Mouse (Mus musculus): ENCODE measurements around the gene Aurkb. TPM values are rescaled to one million over a fixed set of nuclear protein-coding genes. Genes with fewer than 3 reads are reported as not detected.
"Not testable (repeated sequence)": the region's sequence is repeated elsewhere in the genome, so short reads cannot be mapped to it uniquely, and the experiment has no call there.

The Aurkb gene
- polyA plus RNA-seq (2012; rRNA removed) (124 and 144 TPM in 2 replicates), polyA plus RNA-seq (2014; fragmentation: Nextera tagmentation; extraction: Ambion mirVana) (109 and 116 TPM in 2 replicates)

GRCm38 (mm10) chr11:69045531-69046394 lies at the start of gene Aurkb:
TSS of gene Aurkb (plus strand) at chr11:69045647.
- WGBS, result 1% methylated on average over 51 of the region's 54 CpGs
- no peak for TF ChIP-seq POLR2A (IDR thresholded peaks at IDR 0.05; ENCODE audit: borderline replicate concordance, extremely low read depth, insufficient read depth, insufficient read length)
- peak; percentile 58 for ATAC-seq (ENCODE audit: low FRiP score, low read depth)

GRCm38 (mm10) chr11:68997080-68997479 lies 48.4 kb upstream of the Aurkb start:
- no peaks in the 10 kb centered on the region for H3K9me3 ChIP-seq (ENCODE audit: control insufficient read depth, low read length)
- H3K4me3 ChIP-seq (replicated peaks; ENCODE audit: low read length), result no peak overlapping the region
- DNase-seq (ENCODE audit: low spot score) (no peak), ATAC-seq (ENCODE audit: low FRiP score, low read depth) (no peak)
- H3K27ac ChIP-seq (replicated peaks; ENCODE audit: low read depth, low read length), result no peak overlapping the region
- peaks cover 94% of the 10 kb centered on the region for H3K36me3 ChIP-seq (ENCODE audit: control insufficient read depth, insufficient read depth, low read length)
- H3K9ac ChIP-seq (ENCODE audit: low read depth, low read length, severe bottlenecking), result no peak overlapping the region
- WGBS, result 95% methylated on average over 4 of the region's 4 CpGs
- no peak overlapping the region for H3K4me2 ChIP-seq (replicated peaks; ENCODE audit: low read depth, low read length, severe bottlenecking)
- TF ChIP-seq POLR2A (IDR thresholded peaks at IDR 0.05; ENCODE audit: borderline replicate concordance, extremely low read depth, insufficient read depth, insufficient read length), result no peak
- no peaks in the 10 kb centered on the region for H3K4me1 ChIP-seq (ENCODE audit: control insufficient read depth, insufficient read depth, low read length)
- no peaks in the 10 kb centered on the region for H3K27me3 ChIP-seq (ENCODE audit: control insufficient read depth, insufficient read depth, low read length)

More at GRCm38 (mm10) chr11:69045531-69046394, at the start of gene Aurkb:
- Histone ChIP-seq H3K4me2 (replicated peaks; ENCODE audit: low read depth, low read length, severe bottlenecking) (peak within 1 kb of the TSS; percentile 81), H3K9me3 (ENCODE audit: control insufficient read depth, low read length) (no peaks in the 10 kb centered on the region), H3K4me3 (replicated peaks; ENCODE audit: low read length) (peak within 1 kb of the TSS; percentile 83), H3K27ac (replicated peaks; ENCODE audit: low read depth, low read length) (peak within 1 kb of the TSS; percentile 88), H3K36me3 (ENCODE audit: control insufficient read depth, insufficient read depth, low read length) (peaks cover 28% of the 10 kb centered on the region), H3K27me3 (ENCODE audit: control insufficient read depth, insufficient read depth, low read length) (no peaks in the 10 kb centered on the region), H3K9ac (ENCODE audit: low read depth, low read length, severe bottlenecking) (peak within 1 kb of the TSS; percentile 75), H3K4me1 (ENCODE audit: control insufficient read depth, insufficient read depth, low read length) (peaks cover 14% of the 10 kb centered on the region; the same call in 1 of the 2 replicates)
- peak; percentile 96 for DNase-seq (ENCODE audit: low spot score)

GRCm38 (mm10) chr11:69002782-69003181 lies 42.7 kb upstream of the Aurkb start:
- not testable (repeated sequence) for H3K4me1 ChIP-seq (ENCODE audit: control insufficient read depth, insufficient read depth, low read length); H3K4me3 ChIP-seq (replicated peaks; ENCODE audit: low read length); H3K9me3 ChIP-seq (ENCODE audit: control insufficient read depth, low read length); H3K27me3 ChIP-seq (ENCODE audit: control insufficient read depth, insufficient read depth, low read length); H3K27ac ChIP-seq (replicated peaks; ENCODE audit: low read depth, low read length); ATAC-seq (ENCODE audit: low FRiP score, low read depth); H3K9ac ChIP-seq (ENCODE audit: low read depth, low read length, severe bottlenecking); DNase-seq (ENCODE audit: low spot score); H3K4me2 ChIP-seq (replicated peaks; ENCODE audit: low read depth, low read length, severe bottlenecking)
- WGBS, result 94% methylated on average over 4 of the region's 4 CpGs
- peaks cover 56% of the 10 kb centered on the region for H3K36me3 ChIP-seq (ENCODE audit: control insufficient read depth, insufficient read depth, low read length)

- H3K36me3 ChIP-seq (ENCODE audit: control insufficient read depth, insufficient read depth, low read length), result peaks cover 48% of the 10 kb centered on the region
- no peak overlapping the region for H3K4me3 ChIP-seq (replicated peaks; ENCODE audit: low read length)
- H3K9ac ChIP-seq (ENCODE audit: low read depth, low read length, severe bottlenecking), result no peak overlapping the region
- H3K4me2 ChIP-seq (replicated peaks; ENCODE audit: low read depth, low read length, severe bottlenecking), result no peak overlapping the region
- no peaks in the 10 kb centered on the region for H3K9me3 ChIP-seq (ENCODE audit: control insufficient read depth, low read length)
- ATAC-seq (ENCODE audit: low FRiP score, low read depth), result no peak
- H3K4me1 ChIP-seq (ENCODE audit: control insufficient read depth, insufficient read depth, low read length), result peaks cover 6% of the 10 kb centered on the region
- no peak overlapping the region for H3K27ac ChIP-seq (replicated peaks; ENCODE audit: low read depth, low read length)
- no peak for TF ChIP-seq POLR2A (IDR thresholded peaks at IDR 0.05; ENCODE audit: borderline replicate concordance, extremely low read depth, insufficient read depth, insufficient read length)
- DNase-seq (ENCODE audit: low spot score), result no peak
- no peaks in the 10 kb centered on the region for H3K27me3 ChIP-seq (ENCODE audit: control insufficient read depth, insufficient read depth, low read length)
- 63% methylated on average over 4 of the region's 4 CpGs for WGBS
Observed at GRCm38 (mm10) chr11:69003592-69003991, 41.9 kb upstream of the Aurkb start.

- no peaks in the 10 kb centered on the region for H3K9me3 ChIP-seq (ENCODE audit: control insufficient read depth, low read length)
- WGBS, result 85% methylated on average over 7 of the region's 7 CpGs
- H3K4me2 ChIP-seq (replicated peaks; ENCODE audit: low read depth, low read length, severe bottlenecking), result no peak overlapping the region
- DNase-seq (ENCODE audit: low spot score) (no peak), ATAC-seq (ENCODE audit: low FRiP score, low read depth) (no peak)
- H3K27ac ChIP-seq (replicated peaks; ENCODE audit: low read depth, low read length), result no peak overlapping the region
- no peaks in the 10 kb centered on the region for H3K27me3 ChIP-seq (ENCODE audit: control insufficient read depth, insufficient read depth, low read length)
- H3K4me1 ChIP-seq (ENCODE audit: control insufficient read depth, insufficient read depth, low read length), result peaks cover 6% of the 10 kb centered on the region
- no peak for TF ChIP-seq POLR2A (IDR thresholded peaks at IDR 0.05; ENCODE audit: borderline replicate concordance, extremely low read depth, insufficient read depth, insufficient read length)
- H3K9ac ChIP-seq (ENCODE audit: low read depth, low read length, severe bottlenecking), result no peak overlapping the region
- no peak overlapping the region for H3K4me3 ChIP-seq (replicated peaks; ENCODE audit: low read length)
- peaks cover 33% of the 10 kb centered on the region for H3K36me3 ChIP-seq (ENCODE audit: control insufficient read depth, insufficient read depth, low read length)
Observed at GRCm38 (mm10) chr11:69005193-69005592, 40.3 kb upstream of the Aurkb start.

GRCm38 (mm10) chr11:69006575-69006974 lies 38.9 kb upstream of the Aurkb start:
- H3K27ac ChIP-seq (replicated peaks; ENCODE audit: low read depth, low read length); H3K4me1 ChIP-seq (ENCODE audit: control insufficient read depth, insufficient read depth, low read length); DNase-seq (ENCODE audit: low spot score); ATAC-seq (ENCODE audit: low FRiP score, low read depth); H3K4me3 ChIP-seq (replicated peaks; ENCODE audit: low read length); H3K9me3 ChIP-seq (ENCODE audit: control insufficient read depth, low read length); H3K27me3 ChIP-seq (ENCODE audit: control insufficient read depth, insufficient read depth, low read length); H3K9ac ChIP-seq (ENCODE audit: low read depth, low read length, severe bottlenecking); H3K4me2 ChIP-seq (replicated peaks; ENCODE audit: low read depth, low read length, severe bottlenecking): not testable (repeated sequence)
- H3K36me3 ChIP-seq (ENCODE audit: control insufficient read depth, insufficient read depth, low read length), result peaks cover 19% of the 10 kb centered on the region
